Mouse (Mus musculus) liver, embryonic 11.5 days (tissue): Measurements from ENCODE around the gene Arhgef19. TPM values are rescaled to one million over a fixed set of nuclear protein-coding genes. Genes with fewer than 3 reads are reported as not detected.

Experiments
- ATAC-seq: fragments of 200-750 bp; cut with Nextera tagmentation; replicated peaks from 2 replicates; pipeline ENCODE4 v1.8.0; 2017; ENCODE audit warnings: moderate number of reproducible peaks, mild to moderate bottlenecking, moderate TSS enrichment, moderate library complexity; ENCODE audit not compliant: low FRiP score
- DNase-seq: peaks from one replicate; pipeline ENCODE4 v3.0.0-alpha.2; 2017; ENCODE audit warnings: low spot score
- H3K27ac ChIP-seq: fragments of 300-500 bp; sonication (generic); 2 replicates; pipeline ENCODE4 v1.5.1; 2014; ENCODE audit warnings: mild to moderate bottlenecking, low read depth, low read length, control low read depth
- H3K27me3 ChIP-seq: fragments of 300-500 bp; sonication (generic); replicated peaks from 2 replicates; pipeline ENCODE4 v1.6.1; 2014; ENCODE audit warnings: low read length, mixed read lengths; ENCODE audit not compliant: control insufficient read depth, insufficient read depth
- H3K36me3 ChIP-seq: fragments of 300-500 bp; sonication (generic); 2 replicates; pipeline ENCODE4 v1.6.1; 2014; ENCODE audit warnings: mild to moderate bottlenecking, low read length, moderate library complexity, mixed read lengths; ENCODE audit not compliant: control insufficient read depth, insufficient read depth
- H3K4me1 ChIP-seq: fragments of 300-500 bp; sonication (generic); replicated peaks from 2 replicates; pipeline ENCODE4 v1.6.1; 2014; ENCODE audit warnings: low read length, mixed read lengths; ENCODE audit not compliant: control insufficient read depth, insufficient read depth
- H3K4me2 ChIP-seq: fragments of 300-500 bp; sonication (generic); 2 replicates; pipeline ENCODE4 v1.6.1; 2014; ENCODE audit warnings: mild to moderate bottlenecking, control low read depth, moderate library complexity
- H3K4me3 ChIP-seq: fragments of 300-500 bp; sonication (generic); 2 replicates; pipeline ENCODE4 v1.5.1; 2014; ENCODE audit warnings: low read depth, low read length, control low read depth
- H3K9ac ChIP-seq: fragments of 300-500 bp; sonication (generic); 2 replicates; pipeline ENCODE4 v1.6.1; 2014; ENCODE audit warnings: low read depth, low read length, control low read depth
- H3K9me3 ChIP-seq: fragments of 300-500 bp; sonication (generic); 2 replicates; pipeline ENCODE4 v1.6.1; 2016; ENCODE audit warnings: low read length, inconsistent platforms, mixed read lengths; ENCODE audit not compliant: control insufficient read depth
- WGBS: fragments of 180-500 bp; shearing (Covaris S2); extraction: QIAGEN DNeasy Blood & Tissue Kit; methylation state at CpG from one replicate; pipeline ENCODE4 v1.1.7; 2014; 5-methylcytosine and 5-hydroxymethylcytosine counted together
- polyA plus RNA-seq: library from polyadenylated mRNA; unstranded; fragments of >200 nt; fragmentation: Nextera tagmentation; extraction: Ambion mirVana; gene quantifications from 2 replicates; pipeline ENCODE4 v1.2.1, GENCODE M21; 2014

Gene Arhgef19
- polyA plus RNA-seq, 1 experiment from 2014 or later, result 2.3 TPM

GRCm38 (mm10) chr4:141241861-141242260, 2.6 kb downstream of the Arhgef19 start:
- H3K27ac ChIP-seq, result no peak overlapping the region
- H3K27me3 ChIP-seq, result peaks cover 97% of the 10 kb centered on the region

DNA sequence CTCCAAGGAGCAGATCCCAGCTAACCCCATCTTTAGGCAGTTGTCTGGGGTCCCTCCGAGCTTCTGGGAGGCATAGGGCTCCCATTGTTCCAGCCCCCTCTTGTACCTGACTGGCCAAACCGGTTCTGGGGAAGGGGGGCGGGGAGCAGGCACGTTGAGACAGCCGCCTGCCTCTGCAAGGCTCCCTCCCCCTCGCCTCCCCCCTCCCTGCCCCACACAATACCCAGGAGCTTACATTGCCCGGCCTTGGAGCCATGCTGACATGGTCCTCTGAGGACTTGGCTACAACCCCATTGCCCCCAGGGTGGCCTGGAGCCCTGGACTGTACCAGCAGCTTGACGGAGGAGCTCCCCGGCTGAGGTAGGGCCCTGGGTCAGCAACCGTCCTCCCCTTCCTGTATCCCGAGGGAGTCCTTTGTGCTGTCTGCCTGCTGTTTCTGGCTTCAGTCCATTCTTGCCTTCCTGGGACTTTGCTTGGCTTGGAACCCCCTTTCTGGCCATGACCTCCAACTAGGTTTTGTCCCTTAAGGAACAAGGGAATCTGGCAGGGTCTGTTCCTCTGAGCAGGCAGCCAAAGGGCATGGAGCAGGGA, 3.4 kb downstream of the Arhgef19 start:
- Histone ChIP-seq H3K27me3 (peaks cover 99% of the 10 kb centered on the region), H3K36me3 (no peaks in the 10 kb centered on the region), H3K4me2 (no peak overlapping the region), H3K9ac (no peak overlapping the region), H3K4me3 (no peak overlapping the region), H3K9me3 (no peaks in the 10 kb centered on the region), H3K4me1 (peaks cover 32% of the 10 kb centered on the region), H3K27ac (no peak overlapping the region)
- ATAC-seq (no peak), DNase-seq (no peak)
- WGBS, result 9% methylated on average over 10 of the region's 11 CpGs

More at GRCm38 (mm10) chr4:141241861-141242260, 2.6 kb downstream of the Arhgef19 start:
- Histone ChIP-seq H3K4me1 (peaks cover 27% of the 10 kb centered on the region), H3K4me2 (no peak overlapping the region), H3K9ac (no peak overlapping the region), H3K4me3 (no peak overlapping the region), H3K36me3 (no peaks in the 10 kb centered on the region), H3K9me3 (no peaks in the 10 kb centered on the region)
- DNase-seq (no peak), ATAC-seq (no peak)
- 26% methylated on average over 15 of the region's 15 CpGs for WGBS

DNA sequence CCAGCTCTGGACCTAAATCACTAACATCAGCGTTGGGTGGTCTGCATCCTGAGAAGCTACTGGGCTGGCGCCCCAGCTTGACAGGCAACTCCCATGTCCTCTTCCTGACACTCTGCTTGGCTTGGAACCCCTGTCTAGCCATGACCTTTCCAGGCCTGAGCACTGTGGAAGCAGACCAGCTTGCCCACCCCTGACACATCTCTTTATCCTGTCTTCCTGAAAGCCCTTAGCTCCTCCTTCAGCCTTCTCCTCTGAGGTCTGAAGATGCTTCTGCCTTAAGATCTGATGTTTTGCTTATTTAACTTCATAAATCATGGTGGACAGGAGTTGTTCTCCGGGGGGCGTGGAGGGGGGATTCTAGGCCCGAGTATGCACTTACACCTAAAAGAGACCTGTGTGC, 4.3 kb downstream of the Arhgef19 start:
- Histone ChIP-seq H3K27ac (no peak overlapping the region), H3K36me3 (no peaks in the 10 kb centered on the region), H3K27me3 (peaks cover 100% of the 10 kb centered on the region), H3K4me2 (no peak overlapping the region), H3K9ac (no peak overlapping the region), H3K4me1 (peaks cover 38% of the 10 kb centered on the region), H3K9me3 (no peaks in the 10 kb centered on the region), H3K4me3 (no peak overlapping the region)
- ATAC-seq (no peak), DNase-seq (no peak)
- 47% methylated on average over 5 of the region's 5 CpGs for WGBS

- H3K4me2 ChIP-seq, result no peak overlapping the region
- H3K4me3 ChIP-seq, result no peak overlapping the region
- H3K36me3 ChIP-seq, result no peaks in the 10 kb centered on the region
- no peak overlapping the region for H3K9ac ChIP-seq
- ATAC-seq (no peak), DNase-seq (no peak)
- H3K4me1 ChIP-seq, result peaks cover 30% of the 10 kb centered on the region
- 52% methylated on average over 5 of the region's 5 CpGs for WGBS
- H3K27me3 ChIP-seq, result peaks cover 100% of the 10 kb centered on the region
- no peak overlapping the region for H3K27ac ChIP-seq
- H3K9me3 ChIP-seq, result no peaks in the 10 kb centered on the region
Observed at GRCm38 (mm10) chr4:141244401-141244800, 5.1 kb downstream of the Arhgef19 start.

DNA sequence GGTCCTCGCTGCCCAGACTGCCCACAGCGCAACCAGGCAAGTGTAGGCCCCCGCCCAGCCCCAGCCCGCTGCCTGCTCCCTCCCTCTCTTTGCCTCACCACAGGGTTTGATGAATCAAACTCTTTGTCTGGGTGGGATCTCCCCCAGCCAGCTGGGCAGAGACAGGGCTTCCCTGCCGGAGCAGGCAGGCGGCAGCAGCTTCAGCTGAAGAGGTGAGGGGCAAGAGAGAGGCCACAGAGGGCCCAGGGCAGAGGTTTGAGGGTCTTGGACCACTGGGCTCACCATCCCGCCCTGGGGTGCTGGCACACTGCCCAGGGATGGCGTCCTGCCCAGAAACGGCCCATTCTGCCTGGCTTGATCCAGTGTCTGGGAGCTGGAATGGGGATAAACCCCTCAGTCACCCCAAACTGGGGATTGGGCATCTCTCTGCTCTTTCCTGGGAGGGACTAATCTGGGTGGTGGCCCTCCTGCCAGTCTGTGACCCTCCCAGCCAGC, 5.7 kb downstream of the Arhgef19 start:
- DNase-seq, result no peak
- no peak overlapping the region for H3K9ac ChIP-seq
- H3K9me3 ChIP-seq, result no peaks in the 10 kb centered on the region
- no peaks in the 10 kb centered on the region for H3K36me3 ChIP-seq
- no peak overlapping the region for H3K4me3 ChIP-seq
- peaks cover 26% of the 10 kb centered on the region for H3K4me1 ChIP-seq
- ATAC-seq, result no peak
- no peak overlapping the region for H3K27ac ChIP-seq
- no peak overlapping the region for H3K4me2 ChIP-seq
- H3K27me3 ChIP-seq, result peaks cover 99% of the 10 kb centered on the region
- 36% methylated on average over 9 of the region's 9 CpGs for WGBS

DNA sequence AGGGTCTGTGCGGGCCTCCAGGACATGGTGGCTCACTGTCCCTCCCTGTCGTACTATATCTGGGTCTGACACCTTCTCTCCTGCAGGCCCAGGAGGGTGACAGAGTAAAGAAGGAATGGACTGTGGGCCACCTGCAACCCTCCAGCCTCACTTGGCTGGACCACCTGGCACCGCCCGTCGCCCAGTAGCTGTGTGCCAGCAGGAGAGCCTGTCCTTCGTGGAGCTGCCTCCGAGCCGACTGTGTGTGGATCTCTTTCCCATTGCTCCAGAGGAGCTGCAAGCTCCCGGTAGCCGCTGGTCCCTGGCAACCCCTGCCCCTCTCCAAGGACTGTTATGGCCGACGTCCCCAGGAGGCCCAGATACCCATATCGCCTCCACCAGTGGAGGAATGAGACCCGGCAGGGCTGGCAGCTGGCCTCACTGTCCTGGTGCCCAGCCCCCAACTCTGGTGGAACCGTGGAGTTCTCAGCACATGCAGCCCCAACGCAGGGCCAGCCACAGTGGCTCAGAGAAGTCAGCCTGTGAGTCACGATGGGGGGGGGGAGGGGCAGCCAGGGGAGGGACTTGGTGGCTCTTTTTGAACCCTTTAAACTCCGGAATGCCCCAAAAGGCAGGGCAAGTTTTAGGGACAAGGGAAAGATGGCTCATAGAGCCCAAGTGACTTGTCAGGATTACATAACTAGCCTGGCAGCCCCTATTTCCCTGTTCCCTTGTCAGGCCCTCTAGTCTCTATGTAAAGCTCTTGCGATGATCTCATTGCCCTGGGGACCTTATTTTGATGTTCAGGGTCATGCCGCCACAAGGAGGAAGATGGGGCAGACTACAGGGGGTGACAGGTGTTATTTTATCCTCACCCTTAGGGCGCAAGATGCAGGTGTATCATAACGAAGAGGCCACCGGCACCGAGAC, 7.0 kb downstream of the Arhgef19 start:
- no peak for ATAC-seq
- peaks cover 98% of the 10 kb centered on the region for H3K27me3 ChIP-seq
- DNase-seq, result no peak
- no peaks in the 10 kb centered on the region for H3K9me3 ChIP-seq
- H3K9ac ChIP-seq, result no peak overlapping the region
- 24% methylated on average over 24 of the region's 24 CpGs for WGBS
- peaks cover 20% of the 10 kb centered on the region for H3K4me1 ChIP-seq
- no peak overlapping the region for H3K4me3 ChIP-seq
- no peaks in the 10 kb centered on the region for H3K36me3 ChIP-seq
- H3K4me2 ChIP-seq, result no peak overlapping the region
- H3K27ac ChIP-seq, result no peak overlapping the region

- Histone ChIP-seq H3K27me3 (peaks cover 92% of the 10 kb centered on the region), H3K4me3 (no peak overlapping the region), H3K4me1 (peaks cover 20% of the 10 kb centered on the region), H3K36me3 (no peaks in the 10 kb centered on the region), H3K9me3 (no peaks in the 10 kb centered on the region), H3K4me2 (peak overlapping the region; percentile 65), H3K9ac (no peak overlapping the region), H3K27ac (no peak overlapping the region)
- no peak for DNase-seq
- ATAC-seq, result no peak
- 6% methylated on average over 17 of the region's 17 CpGs for WGBS
Observed at GRCm38 (mm10) chr4:141246998-141247350, 7.7 kb downstream of the Arhgef19 start.

DNA sequence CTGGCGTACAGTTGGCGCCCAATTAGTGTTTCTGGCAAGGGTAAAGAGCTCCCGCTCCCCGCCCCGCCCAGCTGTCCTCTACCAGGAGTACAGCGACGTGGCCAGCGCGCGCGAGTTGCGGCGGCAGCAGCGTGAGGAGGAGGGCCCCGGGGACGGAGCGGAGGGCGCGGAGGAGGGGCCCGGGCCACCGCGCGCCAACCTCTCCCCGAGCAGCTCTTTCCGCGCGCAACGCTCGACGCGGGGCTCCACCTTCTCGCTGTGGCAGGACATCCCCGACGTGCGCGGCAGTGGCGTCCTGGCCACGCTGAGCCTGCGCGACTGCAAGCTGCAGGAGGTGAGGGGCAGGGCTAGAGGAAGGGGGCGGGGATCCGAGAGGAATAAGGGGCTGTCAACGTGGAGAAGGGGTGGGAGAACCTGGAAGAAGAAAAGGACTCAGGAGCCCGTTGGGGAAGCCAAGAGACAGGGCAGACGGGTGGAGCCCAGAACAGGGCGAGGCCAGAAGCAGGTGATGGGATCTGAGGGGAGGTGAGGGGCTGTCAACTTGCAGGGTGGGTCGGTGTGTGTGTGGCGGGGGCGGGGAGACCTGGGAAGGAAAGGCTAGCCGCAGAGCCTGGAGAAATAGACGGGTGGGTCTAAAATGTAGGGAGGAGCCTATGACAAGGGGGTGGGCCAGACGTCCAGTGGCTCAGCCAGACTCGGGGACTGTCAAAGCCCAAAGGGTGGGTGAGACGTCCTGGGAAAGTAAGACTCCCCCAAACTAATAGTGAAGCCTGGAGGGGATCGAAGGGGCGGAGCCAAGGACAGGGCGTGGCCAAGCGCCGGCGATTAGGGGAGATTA, 8.7 kb downstream of the Arhgef19 start:
- peak; percentile 44; the same call in 1 of the 2 replicates for ATAC-seq
- H3K27ac ChIP-seq, result no peak overlapping the region
- peak overlapping the region; percentile 65 for H3K4me2 ChIP-seq
- H3K36me3 ChIP-seq, result no peaks in the 10 kb centered on the region
- WGBS, result 2% methylated on average over 58 of the region's 60 CpGs
- H3K4me1 ChIP-seq, result peaks cover 17% of the 10 kb centered on the region
- H3K9me3 ChIP-seq, result no peaks in the 10 kb centered on the region
- DNase-seq, result no peak
- peak overlapping the region; percentile 46 for H3K4me3 ChIP-seq
- peaks cover 82% of the 10 kb centered on the region for H3K27me3 ChIP-seq
- no peak overlapping the region for H3K9ac ChIP-seq
